Comparison of ENCODE assay signal across 9 mouse cellular contexts in genomic region chr2:153080841-153081523, GRCm38 (mm10). TPM values are rescaled to one million over a fixed set of nuclear protein-coding genes. Genes with fewer than 3 reads are reported as not detected.
DNase-seq lines count a peak whose midpoint lies in the region; ATAC-seq and TF ChIP-seq lines count a peak whose summit lies in the region.
"Had no signal": no experiment of that assay in that cellular context is flagged by ENCODE, and none has a peak within 500 bp of the region (broad histone marks: within the 10 kb centered on the region; RNA-seq: fewer than 3 reads in every experiment).

No protein-coding gene starts in this region.

- peak; percentile 40; the same call in 1 of the 2 replicates for TF ChIP-seq CTCF in embryonic fibroblast, embryonic 13.5 days (IDR thresholded peaks at IDR 0.05; ENCODE audit: borderline replicate concordance, insufficient read depth, low read length)
- TF ChIP-seq CTCF in thymus, adult 2 months (IDR thresholded peaks at IDR 0.05; ENCODE audit: borderline replicate concordance, control insufficient read depth, extremely low read depth, insufficient read depth, low read length, poor library complexity): peak; percentile 45; the same call in 1 of the 2 replicates

- no peaks in the 10 kb centered on the region for H3K4me1 ChIP-seq in midbrain, embryonic 14.5 days (ENCODE audit: control insufficient read depth, insufficient read depth, low read length)
- H3K4me1 ChIP-seq in midbrain, embryonic 13.5 days (replicated peaks): no peaks in the 10 kb centered on the region
- H3K4me1 ChIP-seq in embryonic fibroblast, embryonic 13.5 days (ENCODE audit: control insufficient read depth, insufficient read depth, low read length): no peaks in the 10 kb centered on the region
- peaks cover 5% of the 10 kb centered on the region; the same call in 1 of the 2 replicates for H3K4me1 ChIP-seq in thymus, adult 2 months (replicated peaks; ENCODE audit: control insufficient read depth, insufficient read depth, low read length)

- intact Hi-C loops in left cerebral cortex, postnatal 4 days (cut with DNase I): no loop called here

- H3K4me2 ChIP-seq in midbrain, embryonic 14.5 days (ENCODE audit: low read length): no peak overlapping the region
- no peak overlapping the region for H3K4me2 ChIP-seq in midbrain, embryonic 13.5 days (replicated peaks)
- H3K4me2 ChIP-seq: heart, embryonic 13.5 days had no signal

- H3K27me3 ChIP-seq in midbrain, embryonic 14.5 days (ENCODE audit: control insufficient read depth, insufficient read depth, low read length): no peaks in the 10 kb centered on the region
- no peaks in the 10 kb centered on the region; the same call in 1 of the 2 replicates for H3K27me3 ChIP-seq in midbrain, embryonic 13.5 days
- no peaks in the 10 kb centered on the region for H3K27me3 ChIP-seq in thymus, adult 2 months (ENCODE audit: control insufficient read depth, insufficient read depth, low read length)

- DNase-seq in midbrain, embryonic 14.5 days: peak; percentile 91
- DNase-seq in brain, adult 2 months (ENCODE audit: low read depth, low spot score): peak; percentile 97
- peak; percentile 94 for DNase-seq in hindlimb bud, embryonic 11.5 days (ENCODE audit: extremely low spot score, low read depth, low spot score)
- DNase-seq in left cerebral cortex, postnatal 4 days: peak; percentile 82
- peak; percentile 45 for DNase-seq in ovary, postnatal 10 days (ENCODE audit: low spot score)
- DNase-seq in thymus, adult 2 months: peak; percentile 71

- no peak overlapping the region for H3K4me3 ChIP-seq in midbrain, embryonic 14.5 days (replicated peaks; ENCODE audit: low read depth, low read length)
- no peak overlapping the region for H3K4me3 ChIP-seq in midbrain, embryonic 13.5 days (replicated peaks)
- H3K4me3 ChIP-seq in embryonic fibroblast, embryonic 13.5 days (ENCODE audit: insufficient read depth, low read length): no peak overlapping the region
- H3K4me3 ChIP-seq in thymus, adult 2 months (ENCODE audit: control insufficient read depth, insufficient read depth, low read length): no peak overlapping the region
- H3K4me3 ChIP-seq: heart, embryonic 13.5 days had no signal

- no peaks in the 10 kb centered on the region for H3K9me3 ChIP-seq in midbrain, embryonic 14.5 days (ENCODE audit: control insufficient read depth, low read length)
- H3K9me3 ChIP-seq in midbrain, embryonic 13.5 days: no peaks in the 10 kb centered on the region
- H3K9me3 ChIP-seq: heart, embryonic 13.5 days had no signal

- no peak overlapping the region for H3K9ac ChIP-seq in midbrain, embryonic 14.5 days (replicated peaks; ENCODE audit: low read length)
- no peak overlapping the region for H3K9ac ChIP-seq in midbrain, embryonic 13.5 days (replicated peaks)
- H3K9ac ChIP-seq: heart, embryonic 13.5 days had no signal

- no peaks in the 10 kb centered on the region for H3K36me3 ChIP-seq in midbrain, embryonic 14.5 days (ENCODE audit: control insufficient read depth, insufficient read depth, low read length)
- H3K36me3 ChIP-seq in midbrain, embryonic 13.5 days: no peaks in the 10 kb centered on the region
- H3K36me3 ChIP-seq in thymus, adult 2 months (ENCODE audit: control insufficient read depth, insufficient read depth, low read length): no peaks in the 10 kb centered on the region
- H3K36me3 ChIP-seq: heart, embryonic 13.5 days had no signal

- ATAC-seq in midbrain, embryonic 14.5 days (ENCODE audit: low FRiP score, low TSS enrichment): no peak
- no peak for ATAC-seq in midbrain, embryonic 13.5 days

- no peak overlapping the region for H3K27ac ChIP-seq in midbrain, embryonic 14.5 days (replicated peaks; ENCODE audit: low read depth, low read length)
- no peak overlapping the region for H3K27ac ChIP-seq in midbrain, embryonic 13.5 days
- H3K27ac ChIP-seq in embryonic fibroblast, embryonic 13.5 days (ENCODE audit: insufficient read depth, low read length): no peak overlapping the region
- H3K27ac ChIP-seq in thymus, adult 2 months (ENCODE audit: control insufficient read depth, insufficient read depth, low read length): no peak overlapping the region
- H3K27ac ChIP-seq: heart, embryonic 13.5 days had no signal

- 35% methylated on average over 32 of the region's 32 CpGs for WGBS in midbrain, embryonic 14.5 days
- WGBS in midbrain, embryonic 13.5 days: 32% methylated on average over 32 of the region's 32 CpGs
- 66% methylated on average over 32 of the region's 32 CpGs for WGBS in thymus, adult 2 months

- TF ChIP-seq POLR2A in embryonic fibroblast, embryonic 13.5 days (IDR thresholded peaks at IDR 0.05; ENCODE audit: low read depth, low read length): no peak
- no peak for TF ChIP-seq POLR2A in thymus, adult 2 months (IDR thresholded peaks at IDR 0.05; ENCODE audit: control insufficient read depth, extremely low read depth, insufficient read depth, low read length, poor library complexity)

RNA-seq across cellular contexts. Expression of gene Ccm2l, which starts 15.2 kb away (rescaled TPM):
- polyA plus RNA-seq in midbrain, embryonic 14.5 days (2014; fragmentation: Nextera tagmentation; extraction: Ambion mirVana): 1.5 and 2.0 TPM in 2 replicates
- polyA plus RNA-seq in midbrain, embryonic 13.5 days (2015; fragmentation: Nextera tagmentation; extraction: Ambion mirVana): 0.79 and 1.6 TPM in 2 replicates
- not detected in 2 replicates for polyA plus RNA-seq in embryonic fibroblast, embryonic 13.5 days (2011; ENCODE audit: insufficient read length, low read depth, missing spikeins)
- 1 to 10 TPM; 3.0 to 4.7 TPM for total RNA-seq in left cerebral cortex, postnatal 4 days (2021)
- 4.9 and 9.2 TPM in 2 replicates for polyA plus RNA-seq in thymus, adult 2 months (2012; rRNA removed)

RNA-seq across cellular contexts. Expression of gene Hck, which starts 27.3 kb away (rescaled TPM):
- polyA plus RNA-seq in midbrain, embryonic 14.5 days (2014; fragmentation: Nextera tagmentation; extraction: Ambion mirVana): 1.4 and 2.3 TPM in 2 replicates
- 1.3 TPM in 2 replicates for polyA plus RNA-seq in midbrain, embryonic 13.5 days (2015; fragmentation: Nextera tagmentation; extraction: Ambion mirVana)
- 0.90 and 4.2 TPM in 2 replicates for polyA plus RNA-seq in embryonic fibroblast, embryonic 13.5 days (2011; ENCODE audit: insufficient read length, low read depth, missing spikeins)
- 1 to 10 TPM; 3.6 to 3.8 TPM for total RNA-seq in left cerebral cortex, postnatal 4 days (2021)
- 14.6 and 22.1 TPM in 2 replicates for polyA plus RNA-seq in thymus, adult 2 months (2012; rRNA removed)

RNA-seq across cellular contexts. Expression of gene Xkr7, which starts 49.3 kb away (rescaled TPM):
- polyA plus RNA-seq in midbrain, embryonic 14.5 days (2014; fragmentation: Nextera tagmentation; extraction: Ambion mirVana): 1.0 and 2.1 TPM in 2 replicates
- 1.7 and 2.0 TPM in 2 replicates for polyA plus RNA-seq in midbrain, embryonic 13.5 days (2015; fragmentation: Nextera tagmentation; extraction: Ambion mirVana)
- polyA plus RNA-seq in embryonic fibroblast, embryonic 13.5 days (2011; ENCODE audit: insufficient read length, low read depth, missing spikeins): not detected in 2 replicates
- 10 to 100 TPM; 23.2 to 23.4 TPM for total RNA-seq in left cerebral cortex, postnatal 4 days (2021)
- 0.06 and 0.16 TPM in 2 replicates for polyA plus RNA-seq in thymus, adult 2 months (2012; rRNA removed)
- polyA plus RNA-seq: heart, embryonic 13.5 days had no signal

Comparison
In these comparisons a context has a peak if more than half of its experiments do, and no peak if none do; other contexts are left out.
1. DNase-seq: peak in every context shown above with its lines; median percentile 97 in brain, adult 2 months; 94 in hindlimb bud, embryonic 11.5 days; 91 in midbrain, embryonic 14.5 days; 82 in left cerebral cortex, postnatal 4 days; 71 in thymus, adult 2 months; 45 in ovary, postnatal 10 days.